Mouse (Mus musculus) right cerebral cortex, postnatal 10 days (tissue): ENCODE results near the gene Rdh12.
A peak's percentile ranks its signal among the peaks of the same experiment; 100 is the strongest.

Source experiments
- DNase-seq, 2 experiments: peaks; one replicate each; pipeline ENCODE4 v3.0.0; 2021; ENCODE audit warnings: low spot score in 2 of 2

The Rdh12 gene

GRCm38 (mm10) chr12:79253294-79254053, 44.8 kb downstream of the Rdh12 start:
- no peak for DNase-seq

GRCm38 (mm10) chr12:79254975-79255374, 46.3 kb downstream of the Rdh12 start:
- no peak for DNase-seq

GRCm38 (mm10) chr12:79260154-79260553, 51.4 kb downstream of the Rdh12 start:
- no peak for DNase-seq

GRCm38 (mm10) chr12:79261035-79261434, 52.3 kb downstream of the Rdh12 start:
- peak in 1 of 2 experiments; percentile 50 for DNase-seq
